Mouse (Mus musculus): ENCODE measurements around the gene Pdia2. TPM values are rescaled to one million over a fixed set of nuclear protein-coding genes. Genes with fewer than 3 reads are reported as not detected.
A peak's percentile ranks its signal among the peaks of the same experiment; 100 is the strongest.
"Not testable (repeated sequence)": the region's sequence is repeated elsewhere in the genome, so short reads cannot be mapped to it uniquely, and the experiment has no call there.

Pdia2 gene
- polyA plus RNA-seq, 1 experiment from 2014 or later, result 2.3 TPM

DNA sequence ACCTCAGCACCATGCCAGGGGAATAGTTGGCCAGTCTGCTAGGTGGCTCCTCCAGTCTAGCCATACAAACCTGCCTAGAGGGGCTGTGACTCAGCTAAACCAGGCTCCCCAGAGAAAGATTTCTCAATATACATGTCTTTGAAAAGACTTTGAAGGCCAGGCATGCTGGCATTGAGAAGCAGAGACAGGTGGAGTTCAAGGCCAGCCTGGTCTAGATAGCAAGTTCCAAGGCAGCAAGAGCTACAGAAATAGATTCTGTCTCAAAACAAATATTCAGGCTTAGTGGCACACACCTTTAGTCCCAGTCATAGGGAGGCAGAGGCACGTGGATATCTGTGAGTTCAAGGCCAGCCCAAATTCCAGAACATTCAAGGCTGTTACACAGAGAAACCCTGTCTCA lies 7.5 kb upstream of the Pdia2 start:
- H3K27me3 ChIP-seq (ENCODE audit: control insufficient read depth, insufficient read depth, low read length), result peaks cover 11% of the 10 kb centered on the region; the same call in 1 of the 2 replicates
- H3K4me3 ChIP-seq (ENCODE audit: low read depth, low read length), result no peak overlapping the region
- H3K9ac ChIP-seq (replicated peaks; ENCODE audit: low read depth, low read length), result no peak overlapping the region
- no peak for ATAC-seq (ENCODE audit: insufficient number of reproducible peaks, insufficient read depth, low FRiP score, low read depth)
- 52% methylated on average over 1 of the region's 1 CpGs for WGBS
- no peak overlapping the region for H3K4me2 ChIP-seq (replicated peaks; ENCODE audit: low read depth, low read length)
- no peaks in the 10 kb centered on the region for H3K36me3 ChIP-seq (ENCODE audit: control insufficient read depth, insufficient read depth, low read length)
- 0 out of 2 replicates have a peak, but pooled peaks cover 3% of the 10 kb centered on the region for H3K4me1 ChIP-seq (ENCODE audit: control insufficient read depth, insufficient read depth, low read length)
- no peaks in the 10 kb centered on the region for H3K9me3 ChIP-seq (ENCODE audit: control insufficient read depth, low read depth, low read length)
- no peak overlapping the region for H3K27ac ChIP-seq (ENCODE audit: low read length)

DNA sequence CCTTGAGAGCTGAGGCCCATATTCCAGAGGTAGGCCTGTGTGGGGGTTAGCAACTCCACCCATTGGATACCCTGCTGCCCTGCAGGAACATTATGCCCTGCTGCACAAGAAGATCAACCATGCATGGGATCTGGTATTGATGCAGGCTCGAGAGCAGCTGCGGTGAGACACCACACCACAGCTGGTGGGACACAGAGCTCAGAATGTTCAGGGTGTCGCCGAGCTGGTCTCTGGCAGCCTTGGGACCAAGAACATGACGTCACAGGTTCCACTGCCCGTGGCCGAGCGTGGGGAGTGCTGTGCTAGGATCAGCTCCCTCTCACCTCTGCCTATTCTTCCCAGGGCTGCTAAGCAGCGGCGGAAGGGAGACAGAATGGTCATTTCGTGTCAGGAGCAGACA lies 5.9 kb upstream of the Pdia2 start:
- Histone ChIP-seq H3K4me2 (replicated peaks; ENCODE audit: low read depth, low read length) (no peak overlapping the region), H3K27me3 (ENCODE audit: control insufficient read depth, insufficient read depth, low read length) (peaks cover 18% of the 10 kb centered on the region), H3K27ac (ENCODE audit: low read length) (no peak overlapping the region), H3K4me3 (ENCODE audit: low read depth, low read length) (no peak overlapping the region), H3K9me3 (ENCODE audit: control insufficient read depth, low read depth, low read length) (no peaks in the 10 kb centered on the region), H3K36me3 (ENCODE audit: control insufficient read depth, insufficient read depth, low read length) (no peaks in the 10 kb centered on the region), H3K9ac (replicated peaks; ENCODE audit: low read depth, low read length) (no peak overlapping the region), H3K4me1 (ENCODE audit: control insufficient read depth, insufficient read depth, low read length) (0 out of 2 replicates have a peak, but pooled peaks cover 3% of the 10 kb centered on the region)
- WGBS, result 44% methylated on average over 11 of the region's 11 CpGs
- no peak for ATAC-seq (ENCODE audit: insufficient number of reproducible peaks, insufficient read depth, low FRiP score, low read depth)

DNA sequence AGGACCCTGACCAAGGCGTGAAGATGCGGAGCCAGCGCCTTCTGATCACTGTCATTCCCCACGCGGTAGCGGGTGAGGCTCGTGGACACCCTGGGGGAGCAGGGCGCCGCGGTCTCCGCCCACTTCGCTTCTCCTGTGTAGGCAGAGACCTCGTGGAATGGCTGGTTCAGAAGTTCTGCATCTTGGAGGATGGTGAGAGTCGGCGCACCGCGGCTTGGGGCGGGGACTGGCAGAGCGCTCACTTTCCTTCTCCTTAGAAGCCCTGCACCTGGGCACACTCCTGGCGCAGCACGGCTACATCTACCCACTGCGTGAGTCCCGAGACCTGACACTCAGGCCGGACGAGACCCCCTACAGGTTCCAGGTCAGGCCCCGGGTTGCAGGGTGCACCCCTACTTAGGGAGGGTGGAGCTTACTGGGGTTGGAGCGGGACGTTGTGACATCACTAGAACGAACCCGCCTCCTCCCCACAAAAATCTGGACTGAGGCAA lies 4.5 kb upstream of the Pdia2 start:
- Histone ChIP-seq H3K4me3 (ENCODE audit: low read depth, low read length) (peak overlapping the region; percentile 42), H3K9me3 (ENCODE audit: control insufficient read depth, low read depth, low read length) (no peaks in the 10 kb centered on the region), H3K36me3 (ENCODE audit: control insufficient read depth, insufficient read depth, low read length) (no peaks in the 10 kb centered on the region), H3K4me1 (ENCODE audit: control insufficient read depth, insufficient read depth, low read length) (0 out of 2 replicates have a peak, but pooled peaks cover 3% of the 10 kb centered on the region), H3K4me2 (replicated peaks; ENCODE audit: low read depth, low read length) (peak overlapping the region; percentile 95), H3K27me3 (ENCODE audit: control insufficient read depth, insufficient read depth, low read length) (peaks cover 20% of the 10 kb centered on the region), H3K27ac (ENCODE audit: low read length) (no peak overlapping the region), H3K9ac (replicated peaks; ENCODE audit: low read depth, low read length) (peak overlapping the region; percentile 33; the same call in 1 of the 2 replicates)
- no peak for ATAC-seq (ENCODE audit: insufficient number of reproducible peaks, insufficient read depth, low FRiP score, low read depth)
- under 1% methylated on average over 30 of the region's 30 CpGs for WGBS

DNA sequence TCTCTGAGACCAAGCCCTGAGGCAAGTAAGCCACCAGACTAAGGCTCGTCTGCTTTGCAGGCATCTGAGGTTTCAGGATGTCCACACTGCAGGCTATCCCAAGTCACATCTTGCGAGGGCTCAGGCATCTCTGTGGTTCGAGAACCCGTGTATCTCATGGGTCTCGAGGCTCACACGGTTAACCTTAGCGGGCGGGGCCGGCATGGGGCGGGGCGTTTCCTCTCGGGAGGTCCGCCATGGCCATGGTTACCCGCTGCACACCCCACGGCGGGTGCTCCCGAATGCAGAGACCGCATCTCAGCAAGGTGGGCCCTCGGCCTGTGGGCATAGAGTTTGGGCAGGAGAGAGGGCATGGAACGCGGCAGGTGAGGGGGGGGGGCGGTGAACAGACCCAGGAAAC lies 3.9 kb upstream of the Pdia2 start, which contains the start of gene Rgs11:
TSS of gene Rgs11 (plus strand) at position 215 of the 400 bp plus-strand sequence.
- H3K4me3 ChIP-seq (ENCODE audit: low read depth, low read length), result peak within 1 kb of the TSS; percentile 42
- peak within 1 kb of the TSS; percentile 95 for H3K4me2 ChIP-seq (replicated peaks; ENCODE audit: low read depth, low read length)
- no peak for ATAC-seq (ENCODE audit: insufficient number of reproducible peaks, insufficient read depth, low FRiP score, low read depth)
- H3K27ac ChIP-seq (ENCODE audit: low read length), result no peak within 1 kb of the TSS
- peak within 1 kb of the TSS; percentile 33; the same call in 1 of the 2 replicates for H3K9ac ChIP-seq (replicated peaks; ENCODE audit: low read depth, low read length)
- peaks cover 20% of the 10 kb centered on the region for H3K27me3 ChIP-seq (ENCODE audit: control insufficient read depth, insufficient read depth, low read length)
- WGBS, result 3% methylated on average over 22 of the region's 22 CpGs
- H3K9me3 ChIP-seq (ENCODE audit: control insufficient read depth, low read depth, low read length), result no peaks in the 10 kb centered on the region
- peaks cover under 1% of the 10 kb centered on the region; the same call in 1 of the 2 replicates for H3K36me3 ChIP-seq (ENCODE audit: control insufficient read depth, insufficient read depth, low read length)
- H3K4me1 ChIP-seq (ENCODE audit: control insufficient read depth, insufficient read depth, low read length), result 0 out of 2 replicates have a peak, but pooled peaks cover 3% of the 10 kb centered on the region

DNA sequence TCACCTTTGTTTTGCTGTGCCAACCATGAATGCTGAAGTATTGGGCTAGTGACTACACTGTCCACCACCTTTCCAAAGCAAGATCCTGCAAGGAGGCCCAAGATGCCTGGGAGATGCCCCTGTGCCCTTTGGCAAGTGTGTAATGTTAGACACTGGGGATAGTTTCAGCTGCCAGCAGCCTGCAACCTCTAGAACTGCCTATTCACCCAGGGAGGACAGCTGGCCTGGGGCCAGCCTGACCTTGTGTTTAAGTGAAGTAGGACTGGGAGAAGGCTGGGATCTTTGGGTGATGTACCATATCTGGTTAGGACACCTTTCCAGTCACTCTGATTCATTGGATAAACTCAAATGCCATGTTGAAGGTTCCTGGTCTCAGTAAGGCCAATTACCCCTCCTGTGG lies 3.1 kb upstream of the Pdia2 start:
- no peak overlapping the region for H3K9ac ChIP-seq (replicated peaks; ENCODE audit: low read depth, low read length)
- no peak overlapping the region for H3K4me2 ChIP-seq (replicated peaks; ENCODE audit: low read depth, low read length)
- 0 out of 2 replicates have a peak, but pooled peaks cover 3% of the 10 kb centered on the region for H3K4me1 ChIP-seq (ENCODE audit: control insufficient read depth, insufficient read depth, low read length)
- no peak for ATAC-seq (ENCODE audit: insufficient number of reproducible peaks, insufficient read depth, low FRiP score, low read depth)
- H3K36me3 ChIP-seq (ENCODE audit: control insufficient read depth, insufficient read depth, low read length), result peaks cover 5% of the 10 kb centered on the region; the same call in 1 of the 2 replicates
- peaks cover 20% of the 10 kb centered on the region for H3K27me3 ChIP-seq (ENCODE audit: control insufficient read depth, insufficient read depth, low read length)
- H3K9me3 ChIP-seq (ENCODE audit: control insufficient read depth, low read depth, low read length), result no peaks in the 10 kb centered on the region
- no peak overlapping the region for H3K4me3 ChIP-seq (ENCODE audit: low read depth, low read length)
- no peak overlapping the region for H3K27ac ChIP-seq (ENCODE audit: low read length)

GRCm38 (mm10) chr17:26200831-26201705 lies 2.2 kb upstream of the Pdia2 start:
- H3K27ac ChIP-seq (ENCODE audit: low read length), result no peak overlapping the region
- H3K9me3 ChIP-seq (ENCODE audit: control insufficient read depth, low read depth, low read length), result no peaks in the 10 kb centered on the region
- H3K27me3 ChIP-seq (ENCODE audit: control insufficient read depth, insufficient read depth, low read length), result peaks cover 20% of the 10 kb centered on the region
- peak overlapping the region; percentile 41 for H3K4me3 ChIP-seq (ENCODE audit: low read depth, low read length)
- H3K36me3 ChIP-seq (ENCODE audit: control insufficient read depth, insufficient read depth, low read length), result peaks cover 13% of the 10 kb centered on the region; the same call in 1 of the 2 replicates
- H3K4me1 ChIP-seq (ENCODE audit: control insufficient read depth, insufficient read depth, low read length), result 0 out of 2 replicates have a peak, but pooled peaks cover 3% of the 10 kb centered on the region
- under 1% methylated on average over 64 of the region's 92 CpGs for WGBS
- peak; percentile 66 for ATAC-seq (ENCODE audit: insufficient number of reproducible peaks, insufficient read depth, low FRiP score, low read depth)
- peak overlapping the region; percentile 36 for H3K9ac ChIP-seq (replicated peaks; ENCODE audit: low read depth, low read length)
- peak overlapping the region; percentile 97 for H3K4me2 ChIP-seq (replicated peaks; ENCODE audit: low read depth, low read length)

GRCm38 (mm10) chr17:26192481-26193190 lies 6.3 kb downstream of the Pdia2 start:
- H3K4me2 ChIP-seq (replicated peaks; ENCODE audit: low read depth, low read length), result no peak overlapping the region
- peaks cover 83% of the 10 kb centered on the region for H3K36me3 ChIP-seq (ENCODE audit: control insufficient read depth, insufficient read depth, low read length)
- 95% methylated on average over 15 of the region's 15 CpGs for WGBS
- H3K27me3 ChIP-seq (ENCODE audit: control insufficient read depth, insufficient read depth, low read length), result no peaks in the 10 kb centered on the region
- H3K9ac ChIP-seq (replicated peaks; ENCODE audit: low read depth, low read length), result no peak overlapping the region
- H3K9me3 ChIP-seq (ENCODE audit: control insufficient read depth, low read depth, low read length), result no peaks in the 10 kb centered on the region
- no peak overlapping the region for H3K4me3 ChIP-seq (ENCODE audit: low read depth, low read length)
- no peaks in the 10 kb centered on the region for H3K4me1 ChIP-seq (ENCODE audit: control insufficient read depth, insufficient read depth, low read length)
- H3K27ac ChIP-seq (ENCODE audit: low read length), result no peak overlapping the region
- ATAC-seq (ENCODE audit: insufficient number of reproducible peaks, insufficient read depth, low FRiP score, low read depth), result no peak

GRCm38 (mm10) chr17:26191486-26191885 lies 7.4 kb downstream of the Pdia2 start:
- not testable (repeated sequence) for H3K27me3 ChIP-seq (ENCODE audit: control insufficient read depth, insufficient read depth, low read length); H3K4me1 ChIP-seq (ENCODE audit: control insufficient read depth, insufficient read depth, low read length); ATAC-seq (ENCODE audit: insufficient number of reproducible peaks, insufficient read depth, low FRiP score, low read depth); H3K4me3 ChIP-seq (ENCODE audit: low read depth, low read length); H3K9me3 ChIP-seq (ENCODE audit: control insufficient read depth, low read depth, low read length); H3K27ac ChIP-seq (ENCODE audit: low read length); H3K4me2 ChIP-seq (replicated peaks; ENCODE audit: low read depth, low read length); H3K9ac ChIP-seq (replicated peaks; ENCODE audit: low read depth, low read length)
- peaks cover 76% of the 10 kb centered on the region for H3K36me3 ChIP-seq (ENCODE audit: control insufficient read depth, insufficient read depth, low read length)
- WGBS, result 85% methylated on average over 7 of the region's 7 CpGs
